Mouse (Mus musculus) midbrain, embryonic 12.5 days (tissue): ENCODE results near the gene Il4. TPM values are rescaled to one million over a fixed set of nuclear protein-coding genes. Genes with fewer than 3 reads are reported as not detected.

Source experiments
- ATAC-seq: fragments of 200-750 bp; cut with Nextera tagmentation; 2 replicates; pipeline ENCODE4 v1.8.0; 2017; ENCODE audit warnings: low read depth, moderate TSS enrichment, moderate library complexity; ENCODE audit not compliant: low FRiP score
- H3K27ac ChIP-seq: fragments of 300-500 bp; sonication (generic); replicated peaks from 2 replicates; pipeline ENCODE4 v1.5.1; 2016; ENCODE audit warnings: mild to moderate bottlenecking
- H3K27me3 ChIP-seq: fragments of 300-500 bp; sonication (generic); 2 replicates; pipeline ENCODE4 v1.6.1; 2016; ENCODE audit warnings: mild to moderate bottlenecking
- H3K36me3 ChIP-seq: fragments of 300-500 bp; sonication (generic); 2 replicates; pipeline ENCODE4 v1.6.1; 2016
- H3K4me1 ChIP-seq: fragments of 300-500 bp; sonication (generic); 2 replicates; pipeline ENCODE4 v1.6.1; 2016
- H3K4me2 ChIP-seq: fragments of 300-500 bp; sonication (generic); replicated peaks from 2 replicates; pipeline ENCODE4 v1.6.1; 2016; ENCODE audit warnings: mild to moderate bottlenecking, moderate library complexity
- H3K4me3 ChIP-seq: fragments of 300-500 bp; sonication (generic); 2 replicates; pipeline ENCODE4 v1.5.1; 2016; ENCODE audit warnings: mild to moderate bottlenecking
- H3K9ac ChIP-seq: fragments of 300-500 bp; sonication (generic); replicated peaks from 2 replicates; pipeline ENCODE4 v1.6.1; 2016; ENCODE audit warnings: mild to moderate bottlenecking, moderate library complexity
- H3K9me3 ChIP-seq: fragments of 300-500 bp; sonication (generic); 2 replicates; pipeline ENCODE4 v1.6.1; 2016; ENCODE audit warnings: mild to moderate bottlenecking
- WGBS: fragments of 180-500 bp; shearing (Covaris S2); methylation state at CpG from one replicate; pipeline ENCODE4 v1.1.7; 2016; 5-methylcytosine and 5-hydroxymethylcytosine counted together
- polyA plus RNA-seq: library from polyadenylated mRNA; unstranded; fragments of >200 nt; fragmentation: Nextera tagmentation; extraction: Ambion mirVana; gene quantifications from 2 replicates; pipeline ENCODE4 v1.2.1, GENCODE M21; 2016

The Il4 gene
- polyA plus RNA-seq, 1 experiment from 2014 or later: 3.2 TPM

GRCm38 (mm10) chr11:53637046-53637802, 18.8 kb upstream of the Il4 start:
- Histone ChIP-seq H3K4me2 (no peak overlapping the region; the same call in 1 of the 2 replicates), H3K9me3 (no peaks in the 10 kb centered on the region), H3K27ac (no peak overlapping the region), H3K9ac (no peak overlapping the region), H3K4me1 (peaks cover 11% of the 10 kb centered on the region), H3K27me3 (peaks cover 37% of the 10 kb centered on the region), H3K36me3 (no peaks in the 10 kb centered on the region), H3K4me3 (no peak overlapping the region)
- no peak for ATAC-seq
- WGBS: 24% methylated on average over 21 of the region's 21 CpGs

DNA sequence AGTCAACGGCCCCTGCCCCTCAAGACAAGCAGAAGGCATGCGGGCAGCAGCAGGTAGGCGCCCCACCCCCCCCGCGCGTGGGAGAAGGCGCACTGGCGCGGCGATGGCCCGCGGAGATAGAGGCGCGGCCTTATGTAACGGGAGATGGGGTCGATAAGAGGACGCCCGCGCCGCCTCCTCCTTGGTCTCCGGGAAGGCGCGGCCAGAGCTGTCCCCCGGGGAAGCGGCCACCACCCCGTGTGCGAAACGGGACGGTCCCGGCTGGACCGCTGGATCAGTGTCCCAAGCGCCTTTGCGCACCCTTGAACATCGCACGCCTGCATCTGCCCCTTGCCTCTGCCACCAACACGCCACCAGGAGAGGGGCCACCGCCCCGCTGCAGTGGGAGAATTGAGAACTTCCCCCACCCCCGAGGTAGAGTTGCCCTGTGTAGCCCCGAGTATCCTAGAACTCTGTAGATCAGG, 17.7 kb upstream of the Il4 start:
- no peak for ATAC-seq
- H3K27me3 ChIP-seq: peaks cover 37% of the 10 kb centered on the region
- H3K9ac ChIP-seq: peak overlapping the region; percentile 34; the same call in 1 of the 2 replicates
- peaks cover 11% of the 10 kb centered on the region for H3K4me1 ChIP-seq
- no peaks in the 10 kb centered on the region for H3K36me3 ChIP-seq
- peak overlapping the region; percentile 62 for H3K4me2 ChIP-seq
- peak overlapping the region; percentile 35 for H3K4me3 ChIP-seq
- 2% methylated on average over 39 of the region's 40 CpGs for WGBS
- no peak overlapping the region for H3K27ac ChIP-seq
- H3K9me3 ChIP-seq: no peaks in the 10 kb centered on the region

DNA sequence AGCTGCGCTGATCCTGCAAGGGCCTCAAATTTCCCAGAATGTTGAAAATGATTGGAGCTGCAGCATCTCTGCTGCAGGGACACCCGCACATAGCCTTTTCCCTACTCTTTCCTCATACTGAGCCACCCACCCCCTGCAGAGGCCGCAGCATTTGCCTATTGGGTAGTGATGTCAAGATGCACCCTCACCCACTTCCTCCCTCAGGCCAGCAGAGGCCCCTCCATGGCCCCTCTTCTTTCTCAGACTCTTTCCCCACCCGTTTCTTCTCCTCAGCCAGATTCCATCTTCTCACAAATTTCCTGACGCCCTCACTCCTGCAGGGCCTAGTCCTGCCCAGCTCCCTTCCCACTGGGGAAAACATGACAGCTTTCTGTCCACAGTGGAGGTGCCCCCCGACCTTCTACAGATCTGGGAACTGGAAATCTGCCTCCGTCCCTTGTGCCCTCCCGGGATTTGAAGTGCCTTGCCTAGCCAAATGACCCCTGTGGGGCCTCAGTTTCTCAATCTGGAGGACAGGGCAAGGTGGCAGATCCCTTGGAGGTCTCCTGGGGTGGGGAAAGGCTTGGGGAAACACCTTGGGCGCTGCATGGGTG, 17.2 kb upstream of the Il4 start:
- Histone ChIP-seq H3K4me1 (peaks cover 11% of the 10 kb centered on the region), H3K4me3 (peak overlapping the region; percentile 35), H3K36me3 (no peaks in the 10 kb centered on the region), H3K9ac (peak overlapping the region; percentile 34; the same call in 1 of the 2 replicates), H3K4me2 (peak overlapping the region; percentile 62), H3K9me3 (no peaks in the 10 kb centered on the region), H3K27ac (no peak overlapping the region), H3K27me3 (peaks cover 37% of the 10 kb centered on the region)
- ATAC-seq: no peak
- WGBS: 37% methylated on average over 9 of the region's 9 CpGs

- Histone ChIP-seq H3K9me3 (no peaks in the 10 kb centered on the region), H3K27me3 (peaks cover 37% of the 10 kb centered on the region), H3K36me3 (no peaks in the 10 kb centered on the region), H3K27ac (no peak within 1 kb of the TSS), H3K9ac (no peak within 1 kb of the TSS), H3K4me1 (peaks cover 11% of the 10 kb centered on the region), H3K4me2 (no peak within 1 kb of the TSS), H3K4me3 (no peak within 1 kb of the TSS)
- 95% methylated on average over 8 of the region's 8 CpGs for WGBS
- ATAC-seq: no peak
Measured at GRCm38 (mm10) chr11:53634556-53634955, 16.1 kb upstream of the Il4 start, which contains the start of gene Il13. Gene Il13 (minus strand): TSS chr11:53634702.

GRCm38 (mm10) chr11:53633644-53634043, 15.2 kb upstream of the Il4 start:
- Histone ChIP-seq H3K4me1 (peaks cover 11% of the 10 kb centered on the region), H3K9ac (no peak overlapping the region), H3K4me2 (no peak overlapping the region), H3K27me3 (peaks cover 37% of the 10 kb centered on the region), H3K36me3 (no peaks in the 10 kb centered on the region), H3K4me3 (no peak overlapping the region), H3K9me3 (no peaks in the 10 kb centered on the region), H3K27ac (no peak overlapping the region)
- ATAC-seq: no peak
- 93% methylated on average over 7 of the region's 7 CpGs for WGBS

DNA sequence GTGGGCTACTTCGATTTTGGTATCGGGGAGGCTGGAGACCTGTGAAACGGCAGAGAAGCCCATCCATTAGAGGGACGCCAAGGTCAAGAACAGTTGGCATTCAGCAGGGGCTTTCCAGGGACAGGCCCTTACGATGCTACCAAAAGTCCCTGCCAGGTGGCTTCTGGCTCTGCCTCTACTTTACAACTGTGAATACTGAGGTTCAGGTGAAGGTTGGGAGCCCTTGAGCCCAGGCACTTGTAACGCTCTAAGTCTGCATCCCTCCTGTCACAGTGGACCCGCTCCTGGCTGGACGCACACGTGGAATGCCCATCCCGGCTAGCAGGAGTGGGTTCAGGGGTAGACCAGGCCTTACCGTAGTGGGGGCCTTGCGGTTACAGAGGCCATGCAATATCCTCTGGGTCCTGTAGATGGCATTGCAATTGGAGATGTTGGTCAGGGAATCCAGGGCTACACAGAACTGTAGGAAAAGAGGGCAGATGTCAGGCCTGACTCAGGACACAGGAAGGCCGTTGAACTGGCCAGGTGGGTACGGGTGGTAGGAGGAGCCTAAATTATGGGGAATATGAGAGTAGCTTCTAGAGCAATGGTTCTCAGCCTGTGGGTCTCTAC, 13.8 kb upstream of the Il4 start:
- no peak for ATAC-seq
- H3K9me3 ChIP-seq: no peaks in the 10 kb centered on the region
- no peak overlapping the region for H3K4me2 ChIP-seq
- H3K27me3 ChIP-seq: peaks cover 37% of the 10 kb centered on the region
- WGBS: 69% methylated on average over 14 of the region's 14 CpGs
- no peak overlapping the region for H3K9ac ChIP-seq
- no peak overlapping the region for H3K4me3 ChIP-seq
- no peak overlapping the region for H3K27ac ChIP-seq
- peaks cover 11% of the 10 kb centered on the region for H3K4me1 ChIP-seq
- no peaks in the 10 kb centered on the region for H3K36me3 ChIP-seq

GRCm38 (mm10) chr11:53627859-53628258, 9.4 kb upstream of the Il4 start:
- no peaks in the 10 kb centered on the region for H3K4me1 ChIP-seq
- H3K4me2 ChIP-seq: no peak overlapping the region
- H3K36me3 ChIP-seq: no peaks in the 10 kb centered on the region
- H3K9me3 ChIP-seq: 0 out of 2 replicates have a peak, but pooled peaks cover 4% of the 10 kb centered on the region
- H3K27me3 ChIP-seq: peaks cover 8% of the 10 kb centered on the region
- ATAC-seq: peak; percentile 52; the same call in 1 of the 2 replicates
- no peak overlapping the region for H3K27ac ChIP-seq
- 16% methylated on average over 1 of the region's 1 CpGs for WGBS
- no peak overlapping the region for H3K9ac ChIP-seq
- H3K4me3 ChIP-seq: no peak overlapping the region

- no peak for ATAC-seq
- no peak overlapping the region for H3K4me3 ChIP-seq
- no peak overlapping the region for H3K4me2 ChIP-seq
- no peak overlapping the region for H3K9ac ChIP-seq
- H3K27me3 ChIP-seq: peaks cover 8% of the 10 kb centered on the region
- H3K36me3 ChIP-seq: no peaks in the 10 kb centered on the region
- H3K9me3 ChIP-seq: 0 out of 2 replicates have a peak, but pooled peaks cover 4% of the 10 kb centered on the region
- no peaks in the 10 kb centered on the region for H3K4me1 ChIP-seq
- H3K27ac ChIP-seq: no peak overlapping the region
- WGBS: 70% methylated on average over 17 of the region's 17 CpGs
Measured at GRCm38 (mm10) chr11:53626802-53627373, 8.4 kb upstream of the Il4 start.

GRCm38 (mm10) chr11:53624124-53624523, 5.7 kb upstream of the Il4 start:
- Histone ChIP-seq H3K27ac (no peak overlapping the region), H3K4me1 (no peaks in the 10 kb centered on the region), H3K4me3 (no peak overlapping the region), H3K9ac (no peak overlapping the region), H3K36me3 (no peaks in the 10 kb centered on the region), H3K4me2 (no peak overlapping the region), H3K9me3 (0 out of 2 replicates have a peak, but pooled peaks cover 4% of the 10 kb centered on the region), H3K27me3 (peaks cover 8% of the 10 kb centered on the region)
- no peak for ATAC-seq
- 100% methylated on average over 2 of the region's 2 CpGs for WGBS

- no peak overlapping the region for H3K4me3 ChIP-seq
- ATAC-seq: no peak
- peaks cover 8% of the 10 kb centered on the region; the same call in 1 of the 2 replicates for H3K27me3 ChIP-seq
- 0 out of 2 replicates have a peak, but pooled peaks cover 4% of the 10 kb centered on the region for H3K9me3 ChIP-seq
- 96% methylated on average over 9 of the region's 9 CpGs for WGBS
- no peaks in the 10 kb centered on the region for H3K4me1 ChIP-seq
- no peaks in the 10 kb centered on the region for H3K36me3 ChIP-seq
- no peak overlapping the region for H3K27ac ChIP-seq
- no peak overlapping the region for H3K9ac ChIP-seq
- H3K4me2 ChIP-seq: no peak overlapping the region
Measured at GRCm38 (mm10) chr11:53623573-53623972, 5.1 kb upstream of the Il4 start.

DNA sequence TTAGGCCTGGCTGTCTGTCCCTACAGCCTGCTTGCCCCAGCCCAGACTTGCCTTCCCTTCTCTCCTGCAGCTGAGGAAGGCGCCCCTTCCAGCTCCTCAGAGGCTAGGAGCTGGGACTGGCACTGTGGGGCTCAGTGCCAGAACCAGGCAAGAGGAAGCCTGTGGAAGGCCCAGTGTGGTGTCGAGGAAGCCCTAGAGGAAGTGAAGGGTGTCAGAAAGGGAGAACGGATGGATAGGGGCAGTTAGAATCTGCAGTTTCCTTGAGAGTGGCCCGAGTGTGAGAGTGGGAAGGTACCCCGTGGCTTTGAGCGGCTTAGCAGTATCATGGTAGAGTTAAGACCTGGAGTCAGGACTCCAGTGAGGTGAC, 4.0 kb upstream of the Il4 start:
- H3K27ac ChIP-seq: no peak overlapping the region
- H3K27me3 ChIP-seq: 0 out of 2 replicates have a peak, but pooled peaks cover 4% of the 10 kb centered on the region
- H3K4me1 ChIP-seq: no peaks in the 10 kb centered on the region
- 0 out of 2 replicates have a peak, but pooled peaks cover 4% of the 10 kb centered on the region for H3K9me3 ChIP-seq
- WGBS: 88% methylated on average over 6 of the region's 6 CpGs
- H3K4me3 ChIP-seq: no peak overlapping the region
- no peak for ATAC-seq
- H3K4me2 ChIP-seq: no peak overlapping the region
- no peaks in the 10 kb centered on the region for H3K36me3 ChIP-seq
- H3K9ac ChIP-seq: no peak overlapping the region
